Mouse (Mus musculus) kidney, adult 9 months (tissue): ENCODE measurements at regions not wholly inside any gene's neighbourhood (a gene's known extent, or its start where the extent isn't known, plus 50 kb on each side); places are given as distances from the start of the nearest gene placed in this dataset.

Experiments used
- DNase-seq: peaks from one replicate; pipeline ENCODE4 v3.0.0; 2022

DNA sequence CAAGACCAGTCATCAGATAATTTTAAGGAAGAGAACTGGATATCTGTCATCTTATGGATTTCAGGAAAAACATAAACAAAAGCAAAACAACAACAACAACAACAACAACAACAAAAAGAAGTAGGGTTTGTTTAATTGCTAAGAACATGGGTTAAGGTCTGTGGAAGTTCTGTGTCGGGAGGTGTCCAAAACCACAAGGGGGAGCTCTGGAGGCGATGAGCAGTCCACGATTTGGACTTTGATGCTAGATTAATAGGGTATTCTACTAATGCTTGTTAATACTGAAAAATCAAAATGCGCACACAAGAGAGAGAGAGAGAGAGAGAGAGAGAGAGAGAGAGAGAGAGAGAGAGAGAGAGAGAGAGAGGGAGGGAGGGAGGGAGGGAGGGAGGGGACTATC, 692.0 kb upstream of the Car10 start:
- DNase-seq = peak; percentile 3

DNA sequence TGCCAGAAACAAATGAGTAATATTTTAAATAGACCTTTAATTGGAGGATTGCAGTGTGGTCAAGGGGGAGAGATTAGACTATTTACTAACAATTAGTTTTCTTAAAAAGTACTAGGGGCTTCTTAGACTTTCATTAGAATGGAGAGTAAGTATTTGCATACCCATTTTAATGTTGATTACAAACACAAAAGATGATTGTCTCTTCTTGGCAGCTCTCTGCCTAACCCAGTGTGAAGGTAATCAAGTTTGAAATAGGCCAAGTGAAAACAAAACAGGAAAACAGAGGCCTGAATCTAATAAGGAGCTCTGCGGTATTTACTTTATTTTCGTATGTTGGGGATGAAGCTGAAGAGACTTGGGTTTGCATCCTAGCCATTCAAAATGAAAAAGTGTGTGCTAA, 646.5 kb upstream of the Car10 start:
- no peak for DNase-seq

DNA sequence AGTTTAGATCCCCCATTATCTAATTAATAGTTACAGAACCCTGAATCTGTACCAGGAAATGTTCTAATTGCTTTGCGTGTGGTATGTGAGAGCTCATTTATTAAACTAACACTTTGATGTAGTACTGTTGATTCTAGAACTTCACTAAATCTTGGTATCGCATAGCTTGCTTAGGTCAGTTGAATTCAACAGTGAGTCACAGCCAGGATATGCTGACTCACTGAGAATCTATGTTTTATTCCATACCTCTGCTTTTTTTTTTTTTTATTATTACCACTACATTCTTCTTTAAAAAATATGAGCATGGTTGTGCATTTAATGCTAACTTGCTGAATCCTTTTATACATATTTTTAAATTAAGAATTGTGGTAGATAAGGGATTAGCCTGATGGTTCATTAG, 602.5 kb upstream of the Car10 start:
- DNase-seq = no peak
